Mouse (Mus musculus): ENCODE measurements around the gene Ppcs.

Gene Ppcs

GRCm38 (mm10) chr4:119417894-119418293, 4.3 kb downstream of the Ppcs start:
- DNase-seq (ENCODE audit: low spot score in 2 of 2): no peak

- no peak for DNase-seq (ENCODE audit: low spot score in 2 of 2)
These were observed 5.0 kb downstream of the Ppcs start for GRCm38 (mm10) chr4:119417270-119417669.

- DNase-seq (ENCODE audit: low spot score in 2 of 2): peak; percentile 68 to 82
These were observed 7.0 kb downstream of the Ppcs start, which contains the start of gene Ccdc30 for GRCm38 (mm10) chr4:119415072-119415753. Gene Ccdc30, minus strand, starts transcription at chr4:119415521.

- no peak for DNase-seq (ENCODE audit: low spot score in 2 of 2)
These were observed 9.4 kb downstream of the Ppcs start for GRCm38 (mm10) chr4:119412791-119413190.

- no peak for DNase-seq (ENCODE audit: low spot score in 2 of 2)
These were observed 10.2 kb downstream of the Ppcs start for GRCm38 (mm10) chr4:119411877-119412650.

- no peak for DNase-seq (ENCODE audit: low spot score in 2 of 2)
These were observed 18.8 kb downstream of the Ppcs start for GRCm38 (mm10) chr4:119403431-119403830.

- DNase-seq (ENCODE audit: low spot score in 2 of 2): no peak
These were observed 21.3 kb downstream of the Ppcs start for GRCm38 (mm10) chr4:119400896-119401295.

- DNase-seq (ENCODE audit: low spot score in 2 of 2): no peak
These were observed 23.5 kb downstream of the Ppcs start for GRCm38 (mm10) chr4:119398751-119399150.

- DNase-seq (ENCODE audit: low spot score in 2 of 2): peak; percentile 44 to 77
These were observed 31.9 kb downstream of the Ppcs start for GRCm38 (mm10) chr4:119390369-119390768.

GRCm38 (mm10) chr4:119389184-119389583, 33.0 kb downstream of the Ppcs start:
- no peak for DNase-seq (ENCODE audit: low spot score in 2 of 2)

- DNase-seq (ENCODE audit: low spot score in 2 of 2): no peak
These were observed 40.6 kb downstream of the Ppcs start for GRCm38 (mm10) chr4:119381471-119382190.

- DNase-seq (ENCODE audit: low spot score in 2 of 2): no peak
These were observed 52.8 kb downstream of the Ppcs start for GRCm38 (mm10) chr4:119369460-119369859.

All from spleen, postnatal 4 days (tissue).